Mouse (Mus musculus) ES-Bruce4 (cell line): ENCODE data around the gene Cers5.

ENCODE experiments used
- CTCF ChIP-seq: IDR thresholded peaks from one replicate; pipeline ENCODE4 v1.8.1; 2011; ENCODE audit warnings: low read depth, low read length
- POLR2A ChIP-seq: IDR thresholded peaks from one replicate; pipeline ENCODE4 v1.8.1; 2011; ENCODE audit warnings: low read length; ENCODE audit not compliant: insufficient read depth

- no peak for TF ChIP-seq CTCF
- TF ChIP-seq POLR2A: no peak
Measured at GRCm38 (mm10) chr15:99778677-99779335, 6.1 kb upstream of the Cers5 start.
